Mouse (Mus musculus) myocyte (in vitro differentiated cells): ENCODE results near the gene Cntn1. TPM values are rescaled to one million over a fixed set of nuclear protein-coding genes. Genes with fewer than 3 reads are reported as not detected.

ENCODE experiments used
- H3K27me3 ChIP-seq: one replicate; pipeline ENCODE4 v1.6.1; 2011; ENCODE audit not compliant: control insufficient read depth, insufficient read depth, insufficient read length
- H3K36me3 ChIP-seq: one replicate; pipeline ENCODE4 v1.6.1; 2011; ENCODE audit not compliant: control insufficient read depth, insufficient read depth
- H3K4me2 ChIP-seq: one replicate; pipeline ENCODE4 v1.6.1; 2011; ENCODE audit warnings: low read depth, control low read depth
- H3K4me3 ChIP-seq: one replicate; pipeline ENCODE4 v1.5.1; 2011; ENCODE audit warnings: mild to moderate bottlenecking, control low read depth, moderate library complexity
- H3K79me2 ChIP-seq: one replicate; pipeline ENCODE4 v1.6.1; 2011; ENCODE audit not compliant: control insufficient read depth, insufficient read depth
- H3ac ChIP-seq: one replicate; pipeline ENCODE4 v1.6.1; 2011; ENCODE audit not compliant: control insufficient read depth, insufficient read length
- CEBPB ChIP-seq: IDR thresholded peaks from 2 replicates; pipeline ENCODE4 v1.6.1; 2011; ENCODE audit warnings: mild to moderate bottlenecking, moderate library complexity; ENCODE audit not compliant: poor library complexity, insufficient read depth, severe bottlenecking
- E2F4 ChIP-seq: IDR thresholded peaks from one replicate; pipeline ENCODE4 v1.6.1; 2011; ENCODE audit warnings: mild to moderate bottlenecking, control low read depth, moderate library complexity; ENCODE audit not compliant: insufficient read depth
- MAX ChIP-seq: IDR thresholded peaks from one replicate; pipeline ENCODE4 v1.6.1; 2011; ENCODE audit warnings: low read depth, mild to moderate bottlenecking, control low read depth
- MYOD1 ChIP-seq, 3 experiments: IDR thresholded peaks; one replicate each; pipeline ENCODE4 v1.6.1; 2011; ENCODE audit warnings: control low read depth in 2 of 3, low read depth in 2 of 3, mild to moderate bottlenecking in 2 of 3, moderate library complexity in 1 of 3; ENCODE audit not compliant: insufficient read length in 2 of 3, control insufficient read depth in 1 of 3
- MYOG ChIP-seq, 3 experiments: IDR thresholded peaks; one replicate each; pipeline ENCODE4 v1.6.1; 2011; ENCODE audit warnings: control low read depth in 2 of 3, low read depth in 2 of 3, mild to moderate bottlenecking in 2 of 3; ENCODE audit not compliant: insufficient read length in 2 of 3, control insufficient read depth in 1 of 3, insufficient read depth in 1 of 3
- POLR2A ChIP-seq: IDR thresholded peaks from one replicate; pipeline ENCODE4 v1.6.1; 2011; ENCODE audit warnings: low read depth, mild to moderate bottlenecking, control low read depth, moderate library complexity; ENCODE audit not compliant: insufficient read length
- POLR2AphosphoS2 ChIP-seq: IDR thresholded peaks from one replicate; pipeline ENCODE4 v1.6.1; 2011; ENCODE audit warnings: low read depth, control low read depth; ENCODE audit not compliant: insufficient read length
- REST ChIP-seq: IDR thresholded peaks from one replicate; pipeline ENCODE4 v1.6.1; 2011; ENCODE audit warnings: mild to moderate bottlenecking, control low read depth, moderate library complexity; ENCODE audit not compliant: insufficient read depth, insufficient read length
- SRF ChIP-seq: IDR thresholded peaks from one replicate; pipeline ENCODE4 v1.6.1; 2011; ENCODE audit warnings: low read depth; ENCODE audit not compliant: control insufficient read depth, insufficient read length
- TCF12 ChIP-seq: IDR thresholded peaks from one replicate; pipeline ENCODE4 v1.6.1; 2011; ENCODE audit warnings: mild to moderate bottlenecking, control low read depth; ENCODE audit not compliant: poor library complexity, insufficient read depth, severe bottlenecking
- TCF3 ChIP-seq: IDR thresholded peaks from one replicate; pipeline ENCODE4 v1.6.1; 2011; ENCODE audit warnings: low read depth, control low read depth; ENCODE audit not compliant: insufficient read length
- USF1 ChIP-seq: IDR thresholded peaks from one replicate; pipeline ENCODE4 v1.6.1; 2011; ENCODE audit warnings: low read depth, mild to moderate bottlenecking, control low read depth, moderate library complexity
- polyA plus RNA-seq: library from polyadenylated mRNA; unstranded; fragments of >200 nt; fragmentation: generic; extraction: Trizol; gene quantifications from one replicate; pipeline ENCODE4 v1.2.1, GENCODE M21; 2012; ENCODE audit warnings: missing spikeins

The Cntn1 gene
- polyA plus RNA-seq, 1 experiment, result 0.01 TPM

- no peak overlapping the region for H3K4me2 ChIP-seq
- H3ac ChIP-seq, result no peak overlapping the region
- no peak overlapping the region for H3K4me3 ChIP-seq
- H3K36me3 ChIP-seq, result no peaks in the 10 kb centered on the region
- H3K79me2 ChIP-seq, result no peaks in the 10 kb centered on the region
- no peak for TF ChIP-seq MYOG (IDR thresholded peaks at IDR 0.05; ENCODE audit: control insufficient read depth in 1 of 3, insufficient read depth in 1 of 3, insufficient read length in 2 of 3, low read depth in 2 of 3)
- no peak for TF ChIP-seq MYOD1 (IDR thresholded peaks at IDR 0.05; ENCODE audit: control insufficient read depth in 1 of 3, insufficient read length in 2 of 3, low read depth in 2 of 3)
- TF ChIP-seq POLR2A, result no peak
- TF ChIP-seq E2F4, result no peak
- no peak for TF ChIP-seq TCF3
- no peak for TF ChIP-seq USF1
- TF ChIP-seq POLR2AphosphoS2, result no peak
- no peak for TF ChIP-seq TCF12
- no peak for TF ChIP-seq SRF
- TF ChIP-seq CEBPB, result no peak
- no peak for TF ChIP-seq REST
- no peak for TF ChIP-seq MAX
- H3K27me3 ChIP-seq, result no peaks in the 10 kb centered on the region
These were observed 8.4 kb upstream of the Cntn1 start for GRCm38 (mm10) chr15:92042538-92042937.

DNA sequence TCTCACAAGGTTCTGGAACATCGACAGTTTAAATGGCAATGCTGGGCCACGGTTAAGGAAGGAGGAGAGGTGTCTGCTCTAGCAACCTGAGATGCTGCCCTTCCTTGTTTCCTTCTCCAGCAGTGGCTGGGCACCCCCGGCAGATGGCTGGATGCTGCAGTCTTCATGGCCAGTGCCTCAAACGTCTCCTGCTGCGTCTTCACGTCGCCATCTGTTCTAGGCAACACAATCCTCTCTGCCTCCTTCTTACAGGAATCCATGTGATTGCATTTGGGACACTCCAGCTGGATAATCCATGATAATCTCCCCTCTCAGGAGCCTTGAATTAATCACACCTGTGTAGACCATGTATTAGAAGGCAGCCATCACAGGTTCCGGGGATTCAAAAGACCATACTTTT lies 4.9 kb upstream of the Cntn1 start:
- no peaks in the 10 kb centered on the region for H3K79me2 ChIP-seq
- no peak overlapping the region for H3K4me3 ChIP-seq
- H3K36me3 ChIP-seq, result no peaks in the 10 kb centered on the region
- H3K27me3 ChIP-seq, result no peaks in the 10 kb centered on the region
- no peak overlapping the region for H3K4me2 ChIP-seq
- no peak overlapping the region for H3ac ChIP-seq
- TF ChIP-seq REST, result no peak

- Histone ChIP-seq H3K79me2 (no peaks in the 10 kb centered on the region), H3K36me3 (no peaks in the 10 kb centered on the region), H3K27me3 (no peaks in the 10 kb centered on the region), H3K4me3 (no peak overlapping the region), H3K4me2 (no peak overlapping the region), H3ac (no peak overlapping the region)
- TF ChIP-seq USF1, result no peak
- TF ChIP-seq MYOD1 (IDR thresholded peaks at IDR 0.05; ENCODE audit: control insufficient read depth in 1 of 3, insufficient read length in 2 of 3, low read depth in 2 of 3), result no peak
- TF ChIP-seq TCF3, result no peak
- no peak for TF ChIP-seq MAX
- TF ChIP-seq SRF, result no peak
- TF ChIP-seq POLR2AphosphoS2, result no peak
- TF ChIP-seq REST, result no peak
- no peak for TF ChIP-seq POLR2A
- TF ChIP-seq CEBPB, result no peak
- TF ChIP-seq MYOG (IDR thresholded peaks at IDR 0.05; ENCODE audit: control insufficient read depth in 1 of 3, insufficient read depth in 1 of 3, insufficient read length in 2 of 3, low read depth in 2 of 3), result no peak
- TF ChIP-seq TCF12, result no peak
- TF ChIP-seq E2F4, result no peak
These were observed 2.9 kb upstream of the Cntn1 start for GRCm38 (mm10) chr15:92048031-92048430.

DNA sequence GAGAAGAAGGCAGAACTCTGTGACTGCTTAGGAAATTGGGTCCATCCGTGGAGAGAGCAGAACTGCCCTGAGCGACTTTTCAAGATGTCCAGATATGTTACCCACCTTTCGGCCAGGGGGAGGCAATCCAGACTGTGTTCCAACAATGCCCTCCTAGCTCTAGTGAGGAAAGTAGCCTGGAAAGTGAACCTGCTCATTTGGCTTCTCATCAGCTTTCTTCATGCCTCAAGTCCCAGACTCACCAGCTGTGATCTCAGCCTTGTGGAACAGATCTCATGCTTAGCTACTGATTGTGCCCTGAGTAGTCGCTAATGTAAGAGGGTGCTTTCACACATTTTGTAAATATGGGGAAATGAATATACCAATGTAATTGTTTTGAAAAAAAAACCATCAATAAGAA lies 2.4 kb upstream of the Cntn1 start:
- Histone ChIP-seq H3K27me3 (no peaks in the 10 kb centered on the region), H3K36me3 (no peaks in the 10 kb centered on the region), H3ac (no peak overlapping the region), H3K4me2 (no peak overlapping the region), H3K79me2 (no peaks in the 10 kb centered on the region), H3K4me3 (no peak overlapping the region)
- TF ChIP-seq SRF (no peak), POLR2A (no peak), REST (no peak), CEBPB (no peak), TCF12 (no peak), MYOD1 (IDR thresholded peaks at IDR 0.05; ENCODE audit: control insufficient read depth in 1 of 3, insufficient read length in 2 of 3, low read depth in 2 of 3) (no peak), POLR2AphosphoS2 (no peak), MAX (no peak), TCF3 (no peak), E2F4 (no peak), USF1 (no peak), MYOG (IDR thresholded peaks at IDR 0.05; ENCODE audit: control insufficient read depth in 1 of 3, insufficient read depth in 1 of 3, insufficient read length in 2 of 3, low read depth in 2 of 3) (no peak)

DNA sequence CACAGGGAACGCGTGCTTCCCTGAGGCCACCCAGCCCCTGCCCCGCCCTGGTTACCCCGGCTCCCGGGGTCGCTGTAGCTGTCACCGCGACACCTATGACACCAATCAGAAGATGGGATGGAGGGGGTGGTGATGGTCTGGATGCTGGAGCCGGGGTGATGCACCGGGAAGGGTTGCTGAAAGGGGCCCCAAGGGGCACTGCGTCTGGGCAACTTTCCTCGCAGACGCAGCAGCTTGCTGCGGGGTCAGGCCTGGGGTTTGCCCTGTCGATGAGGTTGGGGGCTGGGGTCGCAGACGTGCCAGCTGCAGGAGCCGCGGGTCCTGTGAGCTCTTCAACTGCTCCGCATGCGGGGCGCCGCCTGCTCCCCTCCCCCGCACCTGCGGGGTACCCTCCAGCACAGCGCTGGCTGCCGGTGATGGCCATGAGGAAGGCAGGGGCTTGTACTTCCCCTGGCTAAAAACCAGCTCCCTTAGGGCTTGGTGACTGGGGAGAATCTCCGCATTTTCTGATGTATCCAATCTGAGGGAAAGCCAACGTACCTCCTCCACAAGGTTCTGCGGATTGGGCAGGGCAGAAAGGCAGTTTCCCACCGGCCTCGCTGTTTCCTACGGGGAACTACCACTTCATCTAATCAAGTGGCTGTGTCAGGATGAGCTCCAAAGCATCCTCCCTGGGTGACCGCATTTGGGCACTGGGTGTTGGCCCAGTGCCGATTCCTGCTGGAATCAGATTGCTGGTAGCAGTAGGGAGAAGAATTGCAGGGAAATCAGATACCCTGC lies 578 bp downstream of the Cntn1 start:
- TF ChIP-seq E2F4, result no peak
- TF ChIP-seq MYOD1 (IDR thresholded peaks at IDR 0.05; ENCODE audit: control insufficient read depth in 1 of 3, insufficient read length in 2 of 3, low read depth in 2 of 3), result no peak
- no peak for TF ChIP-seq MAX
- TF ChIP-seq TCF12, result no peak
- no peaks in the 10 kb centered on the region for H3K36me3 ChIP-seq
- no peak overlapping the region for H3K4me3 ChIP-seq
- H3K4me2 ChIP-seq, result no peak overlapping the region
- no peaks in the 10 kb centered on the region for H3K79me2 ChIP-seq
- no peaks in the 10 kb centered on the region for H3K27me3 ChIP-seq
- no peak overlapping the region for H3ac ChIP-seq
